Mouse (Mus musculus) liver, embryonic 14 days (tissue): Measurements from ENCODE around the gene Htr1f. TPM values are rescaled to one million over a fixed set of nuclear protein-coding genes. Genes with fewer than 3 reads are reported as not detected.

ENCODE experiments used
- polyA plus RNA-seq: library from polyadenylated mRNA; depleted of rRNA; stranded (reverse); fragments of >200 nt; gene quantifications from 2 replicates; pipeline ENCODE4 v1.2.3, GENCODE M21; 2012; rRNA removed

Gene Htr1f
- not detected in 2 replicates for polyA plus RNA-seq

DNA sequence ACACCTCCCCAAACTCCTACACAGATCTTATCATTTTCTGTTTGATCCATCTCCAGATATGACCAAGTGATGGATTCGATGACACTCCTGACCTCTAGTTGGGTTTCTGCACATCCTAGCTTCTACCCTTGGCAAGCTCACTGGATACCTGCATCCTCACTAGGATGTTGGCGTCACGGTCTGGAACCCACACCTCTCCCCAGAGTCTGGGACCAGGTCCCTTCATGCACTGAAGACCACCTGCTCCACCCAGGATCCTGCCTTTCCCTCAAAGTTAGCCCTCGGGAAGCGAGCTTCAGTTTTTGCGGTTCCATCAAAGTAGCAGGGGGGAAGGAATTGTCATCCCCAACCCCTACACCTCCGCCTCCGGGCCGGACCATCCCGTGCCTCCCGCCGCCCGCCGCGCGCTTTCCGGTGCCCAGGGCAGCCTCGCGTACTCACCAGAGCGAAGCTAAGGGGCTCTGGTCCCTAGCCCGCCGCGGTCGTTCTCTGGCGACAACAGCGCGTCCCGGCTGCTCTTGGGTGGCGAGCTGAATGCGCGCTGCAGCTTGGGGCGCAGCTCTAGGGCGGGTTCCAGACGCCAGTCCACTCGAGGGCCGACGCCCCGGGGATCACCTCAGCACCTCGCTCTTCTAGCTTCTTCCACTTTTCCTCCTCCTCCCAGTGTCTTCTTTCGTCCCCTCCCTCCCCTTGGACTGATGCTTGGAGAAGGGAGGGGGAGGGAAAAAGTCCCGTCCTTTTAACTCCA is at the start of gene Htr1f:
Gene Htr1f, minus strand, starts transcription at position 671 of the 748 bp plus-strand sequence.

